Mouse (Mus musculus) C2C12 (cell line): Measurements from ENCODE around the gene Abhd17c.

Experiments
- CTCF ChIP-seq: IDR thresholded peaks from one replicate; pipeline ENCODE4 v1.5.1; 2011; ENCODE audit not compliant: control insufficient read depth, insufficient read depth, insufficient read length
- MAX ChIP-seq: IDR thresholded peaks from one replicate; pipeline ENCODE4 v1.6.1; 2011; ENCODE audit warnings: mild to moderate bottlenecking, control low read depth

- TF ChIP-seq MAX, result no peak
- no peak for TF ChIP-seq CTCF
Measured at GRCm38 (mm10) chr7:84068931-84069330, 82.8 kb downstream of the Abhd17c start.
